Mouse (Mus musculus) liver, embryonic 14.5 days (tissue): ENCODE data around the gene Palm.

Source experiments
- CTCF ChIP-seq: IDR thresholded peaks from 2 replicates; pipeline ENCODE4 v1.5.1; 2016; ENCODE audit warnings: antibody characterized with exemption, low read depth, control low read depth
- EP300 ChIP-seq: IDR thresholded peaks from 2 replicates; pipeline ENCODE4 v1.6.1; 2016; ENCODE audit warnings: antibody characterized with exemption, low read depth

DNA sequence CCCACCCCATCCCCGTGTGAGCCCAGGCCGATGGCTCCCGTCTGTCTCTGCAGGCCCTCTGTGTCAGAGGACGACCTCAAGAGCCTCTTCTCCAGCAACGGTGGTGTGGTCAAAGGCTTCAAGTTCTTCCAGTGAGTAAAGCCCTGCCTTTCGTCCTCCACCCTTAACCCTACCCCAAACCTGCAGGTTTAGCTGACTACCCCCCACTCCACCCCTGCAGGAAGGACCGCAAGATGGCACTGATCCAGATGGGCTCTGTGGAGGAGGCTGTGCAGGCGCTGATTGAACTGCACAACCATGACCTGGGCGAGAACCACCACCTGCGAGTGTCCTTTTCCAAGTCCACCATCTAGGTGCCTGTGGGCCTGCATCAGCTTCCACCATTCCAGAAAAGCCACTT is 69.6 kb downstream of the Palm start:
- TF ChIP-seq CTCF, result no peak
- TF ChIP-seq EP300, result no peak
